Mouse (Mus musculus): Measurements from ENCODE around the gene Prelid1.

DNA sequence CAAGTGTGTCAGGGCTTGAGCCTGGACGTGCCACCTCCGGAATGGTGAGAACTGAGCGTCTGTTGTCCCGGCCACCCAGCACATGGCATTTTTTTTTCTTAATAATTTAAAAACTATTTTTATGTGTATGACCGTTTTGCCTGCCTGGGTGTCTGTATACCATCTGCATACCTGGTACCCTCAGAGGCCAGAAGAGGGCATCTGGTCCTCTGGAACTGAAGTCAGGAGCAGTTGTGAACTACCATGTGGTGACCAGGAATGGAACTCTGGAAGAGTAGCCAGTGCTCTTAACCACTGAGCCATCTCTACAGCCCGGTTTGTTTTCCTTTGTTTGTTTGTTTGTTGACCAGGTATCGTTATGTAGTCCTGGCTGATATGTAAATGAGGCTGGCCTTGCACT, 48.1 kb downstream of the Prelid1 start:
- TF ChIP-seq CTCF (IDR thresholded peaks at IDR 0.05; ENCODE audit: low read depth) (no peak), EP300 (IDR thresholded peaks at IDR 0.05; ENCODE audit: low read depth) (no peak)

Data from liver, embryonic 14.5 days (tissue).